Mouse (Mus musculus) C2C12 (cell line): ENCODE measurements around the gene Dscam.

Source experiments
- CEBPB ChIP-seq: IDR thresholded peaks from one replicate; pipeline ENCODE4 v1.6.1; 2011; ENCODE audit warnings: low read depth, mild to moderate bottlenecking, control low read depth, moderate library complexity
- CTCF ChIP-seq: IDR thresholded peaks from one replicate; pipeline ENCODE4 v1.5.1; 2011; ENCODE audit not compliant: control insufficient read depth, insufficient read depth, insufficient read length
- FOSL1 ChIP-seq: IDR thresholded peaks from one replicate; pipeline ENCODE4 v1.8.0; 2011; ENCODE audit warnings: mild to moderate bottlenecking, low read length; ENCODE audit not compliant: poor library complexity, insufficient read depth, severe bottlenecking
- MAX ChIP-seq: IDR thresholded peaks from one replicate; pipeline ENCODE4 v1.6.1; 2011; ENCODE audit warnings: mild to moderate bottlenecking, control low read depth
- MYOD1 ChIP-seq: IDR thresholded peaks from one replicate; pipeline ENCODE4 v1.6.1; 2011; ENCODE audit warnings: low read depth; ENCODE audit not compliant: control insufficient read depth, insufficient read length
- MYOG ChIP-seq: IDR thresholded peaks from one replicate; pipeline ENCODE4 v1.6.1; 2011; ENCODE audit not compliant: control insufficient read depth, insufficient read length; ENCODE audit errors: extremely low read depth
- USF1 ChIP-seq: IDR thresholded peaks from one replicate; pipeline ENCODE4 v1.6.1; 2011; ENCODE audit warnings: low read depth, mild to moderate bottlenecking, control low read depth, moderate library complexity

GRCm38 (mm10) chr16:96753781-96754173 is 416.8 kb downstream of the Dscam start:
- TF ChIP-seq MYOD1 (no peak), CTCF (no peak), USF1 (no peak), CEBPB (no peak), MAX (no peak), MYOG (no peak), FOSL1 (no peak)
